Mouse (Mus musculus) natural killer cell, adult 2 months (primary cell): ENCODE data around the gene Creb3l2.
A peak's percentile ranks its signal among the peaks of the same experiment; 100 is the strongest.

Source experiments
- DNase-seq, 2 experiments: peaks; one replicate each; pipeline ENCODE4 v3.0.0; 2022; ENCODE audit warnings: low spot score in 2 of 2

Gene Creb3l2

GRCm38 (mm10) chr6:37371341-37371740, 70.6 kb downstream of the Creb3l2 start:
- DNase-seq = peak in 1 of 2 experiments; percentile 21

- no peak for DNase-seq
These were observed 71.4 kb downstream of the Creb3l2 start for GRCm38 (mm10) chr6:37370566-37370965.

- DNase-seq = no peak
These were observed 72.2 kb downstream of the Creb3l2 start for GRCm38 (mm10) chr6:37369750-37370149.

GRCm38 (mm10) chr6:37368281-37368680, 73.7 kb downstream of the Creb3l2 start:
- no peak for DNase-seq

- no peak for DNase-seq
These were observed 75.0 kb downstream of the Creb3l2 start for GRCm38 (mm10) chr6:37366991-37367390.

GRCm38 (mm10) chr6:37365179-37365578, 76.8 kb downstream of the Creb3l2 start:
- no peak for DNase-seq

- DNase-seq = no peak
These were observed 77.6 kb downstream of the Creb3l2 start for GRCm38 (mm10) chr6:37364361-37364760.

GRCm38 (mm10) chr6:37360813-37361385, 81.0 kb downstream of the Creb3l2 start:
- no peak for DNase-seq

- peak; percentile 34 to 59 for DNase-seq
These were observed 87.3 kb downstream of the Creb3l2 start for GRCm38 (mm10) chr6:37354449-37355179.

- DNase-seq = no peak
These were observed 88.3 kb downstream of the Creb3l2 start for GRCm38 (mm10) chr6:37353616-37354015.

- peak in 1 of 2 experiments; percentile 13 for DNase-seq
These were observed 90.1 kb downstream of the Creb3l2 start for GRCm38 (mm10) chr6:37351731-37352380.

- DNase-seq = no peak
These were observed 91.6 kb downstream of the Creb3l2 start for GRCm38 (mm10) chr6:37350315-37350714.

- DNase-seq = no peak
These were observed 94.3 kb downstream of the Creb3l2 start for GRCm38 (mm10) chr6:37347606-37348005.

GRCm38 (mm10) chr6:37338055-37338454, 103.9 kb downstream of the Creb3l2 start:
- no peak for DNase-seq

- DNase-seq = no peak
These were observed 105.1 kb downstream of the Creb3l2 start for GRCm38 (mm10) chr6:37336831-37337260.

- DNase-seq = no peak
These were observed 105.6 kb downstream of the Creb3l2 start for GRCm38 (mm10) chr6:37336381-37336780.

- no peak for DNase-seq
These were observed 109.1 kb downstream of the Creb3l2 start for GRCm38 (mm10) chr6:37332846-37333245.

- DNase-seq = no peak
These were observed 111.8 kb downstream of the Creb3l2 start for GRCm38 (mm10) chr6:37329901-37330864.

GRCm38 (mm10) chr6:37329376-37329775, 112.6 kb downstream of the Creb3l2 start:
- DNase-seq = no peak

- DNase-seq = no peak
These were observed 113.3 kb downstream of the Creb3l2 start for GRCm38 (mm10) chr6:37328671-37329070.

- DNase-seq = no peak
These were observed 114.4 kb downstream of the Creb3l2 start for GRCm38 (mm10) chr6:37327519-37327918.

- no peak for DNase-seq
These were observed 115.4 kb downstream of the Creb3l2 start for GRCm38 (mm10) chr6:37326603-37326955.
